Mouse (Mus musculus) MEL (cell line): Measurements from ENCODE around the gene Sycp2l. TPM values are rescaled to one million over a fixed set of nuclear protein-coding genes. Genes with fewer than 3 reads are reported as not detected.

Experiments
- DNase-seq: peaks from one replicate; pipeline ENCODE4 v3.0.0; 2011; ENCODE audit warnings: low read depth, low spot score
- H3K27ac ChIP-seq: 2 replicates; pipeline ENCODE4 v1.5.1; 2012; ENCODE audit warnings: low read depth, mild to moderate bottlenecking, control low read depth, low read length, moderate library complexity; ENCODE audit not compliant: control insufficient read depth
- H3K27me3 ChIP-seq, 2 experiments: fragments of 150-350 bp in 1 of 2; sonication (generic) in 1 of 2; 2 replicates each; pipeline ENCODE4 v1.6.1; 2012; ENCODE audit warnings: low read length in 2 of 2, mild to moderate bottlenecking in 2 of 2, improper control_type of control experiment in 1 of 2, moderate library complexity in 1 of 2; ENCODE audit not compliant: insufficient read depth in 2 of 2, control insufficient read depth in 1 of 2
- H3K36me3 ChIP-seq, 2 experiments: 2 replicates each; pipeline ENCODE4 v1.6.1; 2012 to 2014; ENCODE audit warnings: low read length in 2 of 2, improper control_type of control experiment in 1 of 2, inconsistent platforms in 1 of 2, mild to moderate bottlenecking in 1 of 2; ENCODE audit not compliant: insufficient read depth in 2 of 2, control insufficient read depth in 1 of 2
- H3K4me1 ChIP-seq, 2 experiments: fragments of 150-350 bp in 1 of 2; sonication (generic) in 1 of 2; 2 replicates each; pipeline ENCODE4 v1.6.1; 2012; ENCODE audit warnings: low read length in 2 of 2, improper control_type of control experiment in 1 of 2, mild to moderate bottlenecking in 1 of 2; ENCODE audit not compliant: insufficient read depth in 2 of 2, control insufficient read depth in 1 of 2
- H3K4me3 ChIP-seq, 2 experiments: fragments of 150-350 bp in 1 of 2; sonication (generic) in 1 of 2; 2 replicates each; pipeline ENCODE4 v1.5.1; 2012; ENCODE audit warnings: low read depth in 2 of 2, low read length in 2 of 2, mild to moderate bottlenecking in 2 of 2, moderate library complexity in 2 of 2, control low read depth in 1 of 2, improper control_type of control experiment in 1 of 2; ENCODE audit not compliant: control insufficient read depth in 1 of 2, insufficient read depth in 1 of 2
- H3K79me2 ChIP-seq: 2 replicates; pipeline ENCODE4 v1.6.1; 2012; ENCODE audit warnings: mild to moderate bottlenecking, low read length, moderate library complexity; ENCODE audit not compliant: control insufficient read depth, poor library complexity, insufficient read depth
- H3K9ac ChIP-seq: 2 replicates; pipeline ENCODE4 v1.6.1; 2012; ENCODE audit warnings: low read depth, mild to moderate bottlenecking, control low read depth, low read length, moderate library complexity; ENCODE audit not compliant: control insufficient read depth, poor library complexity, severe bottlenecking
- H3K9me3 ChIP-seq: fragments of 150-350 bp; sonication (generic); replicated peaks from 2 replicates; pipeline ENCODE4 v1.6.1; 2012; ENCODE audit warnings: mild to moderate bottlenecking, low read length, improper control_type of control experiment, moderate library complexity; ENCODE audit not compliant: insufficient read depth
- BHLHE40 ChIP-seq: IDR thresholded peaks from 2 replicates; pipeline ENCODE4 v1.6.1; 2012; ENCODE audit warnings: low read depth, mild to moderate bottlenecking, inconsistent platforms, low read length, improper control_type of control experiment, borderline replicate concordance
- CHD1 ChIP-seq: IDR thresholded peaks from 2 replicates; pipeline ENCODE4 v1.6.1; 2012; ENCODE audit warnings: low read depth, mild to moderate bottlenecking, inconsistent platforms, low read length, improper control_type of control experiment
- CHD2 ChIP-seq: IDR thresholded peaks from 2 replicates; pipeline ENCODE4 v1.6.1; 2011; ENCODE audit warnings: low read length, improper control_type of control experiment
- CTCF ChIP-seq, 3 experiments: IDR thresholded peaks in 2 of 3; conservative IDR thresholded peaks in 1 of 3; 2 replicates each; pipeline ENCODE4 v1.5.1; 2011 to 2012; ENCODE audit warnings: low read length in 3 of 3, low read depth in 2 of 3, mild to moderate bottlenecking in 2 of 3, improper control_type of control experiment in 1 of 3, inconsistent platforms in 1 of 3, mixed read lengths in 1 of 3, moderate library complexity in 1 of 3; ENCODE audit not compliant: control insufficient read depth in 1 of 3, insufficient read depth in 1 of 3, poor library complexity in 1 of 3, severe bottlenecking in 1 of 3
- ELF1 ChIP-seq: IDR thresholded peaks from 2 replicates; pipeline ENCODE4 v1.6.1; 2014; ENCODE audit warnings: low read depth, mild to moderate bottlenecking, inconsistent platforms, low read length, improper control_type of control experiment, moderate library complexity
- EP300 ChIP-seq, 2 experiments: IDR thresholded peaks; 2 replicates each; pipeline ENCODE4 v1.6.1; 2011; ENCODE audit warnings: improper control_type of control experiment in 2 of 2, low read length in 2 of 2, low read depth in 1 of 2, mild to moderate bottlenecking in 1 of 2
- ETS1 ChIP-seq: IDR thresholded peaks from 2 replicates; pipeline ENCODE4 v1.6.1; 2012; ENCODE audit warnings: low read depth, mild to moderate bottlenecking, inconsistent platforms, low read length, improper control_type of control experiment, moderate library complexity
- GABPA ChIP-seq: IDR thresholded peaks from 2 replicates; pipeline ENCODE4 v1.6.1; 2012; ENCODE audit warnings: low read depth, mild to moderate bottlenecking, inconsistent platforms, low read length, improper control_type of control experiment, moderate library complexity
- JUND ChIP-seq: IDR thresholded peaks from 2 replicates; pipeline ENCODE4 v1.6.1; 2011; ENCODE audit warnings: low read depth, mild to moderate bottlenecking, improper control_type of control experiment, low read length
- MAFK ChIP-seq: IDR thresholded peaks from 2 replicates; pipeline ENCODE4 v1.6.1; 2011; ENCODE audit warnings: low read depth, mild to moderate bottlenecking, low read length, improper control_type of control experiment, borderline replicate concordance
- MAZ ChIP-seq: IDR thresholded peaks from 2 replicates; pipeline ENCODE4 v1.6.1; 2012; ENCODE audit warnings: low read depth, mild to moderate bottlenecking, inconsistent platforms, low read length, improper control_type of control experiment
- MEF2A ChIP-seq: IDR thresholded peaks from 2 replicates; pipeline ENCODE4 v1.6.1; 2014; ENCODE audit warnings: low read depth, mild to moderate bottlenecking, inconsistent platforms, low read length, improper control_type of control experiment; ENCODE audit not compliant: poor library complexity, insufficient replicate concordance, severe bottlenecking; ENCODE audit errors: extremely low read depth
- MXI1 ChIP-seq: IDR thresholded peaks from 2 replicates; pipeline ENCODE4 v1.6.1; 2011; ENCODE audit warnings: mild to moderate bottlenecking, low read depth, low read length, improper control_type of control experiment
- MYB ChIP-seq: IDR thresholded peaks from 2 replicates; pipeline ENCODE4 v1.6.1; 2011; ENCODE audit warnings: mild to moderate bottlenecking, low read depth, low read length, improper control_type of control experiment
- MYC ChIP-seq: IDR thresholded peaks from 2 replicates; pipeline ENCODE4 v1.6.1; 2011; ENCODE audit warnings: low read depth, mild to moderate bottlenecking, low read length, improper control_type of control experiment, moderate library complexity
- POLR2AphosphoS2 ChIP-seq: IDR thresholded peaks from 2 replicates; pipeline ENCODE4 v1.6.1; 2011; ENCODE audit warnings: low read length, improper control_type of control experiment
- RAD21 ChIP-seq: IDR thresholded peaks from 2 replicates; pipeline ENCODE4 v1.6.1; 2011; ENCODE audit warnings: mild to moderate bottlenecking, low read depth, low read length, improper control_type of control experiment
- SMC3 ChIP-seq: IDR thresholded peaks from 2 replicates; pipeline ENCODE4 v1.6.1; 2011; ENCODE audit warnings: low read depth, low read length, improper control_type of control experiment
- UBTF ChIP-seq: IDR thresholded peaks from 2 replicates; pipeline ENCODE4 v1.6.1; 2012; ENCODE audit warnings: low read depth, mild to moderate bottlenecking, inconsistent platforms, low read length, improper control_type of control experiment, moderate library complexity, borderline replicate concordance; ENCODE audit not compliant: insufficient read depth
- ZNF384 ChIP-seq: IDR thresholded peaks from 2 replicates; pipeline ENCODE4 v1.6.1; 2012; ENCODE audit warnings: low read depth, mild to moderate bottlenecking, inconsistent platforms, low read length, improper control_type of control experiment
- polyA plus RNA-seq, 2 experiments: library from polyadenylated mRNA; stranded (reverse) in 1 of 2; unstranded in 1 of 2; fragments of >175 nt in 1 of 2; fragments of >200 nt in 1 of 2; gene quantifications; 2 replicates each; pipeline versions ENCODE4 v1.2.1 to v1.2.4; 2012; ENCODE audit warnings: low replicate concordance in 2 of 2, low read depth in 1 of 2; ENCODE audit not compliant: insufficient read length in 2 of 2, insufficient read depth in 1 of 2, missing spikeins in 1 of 2
- total RNA-seq: library from RNA; depleted of rRNA; stranded (reverse); fragments of 300-350 nt; gene quantifications from 2 replicates; pipeline ENCODE4 v1.2.3, GENCODE M21; 2012; rRNA removed

Sycp2l gene
- total RNA-seq: not detected in 2 replicates
- not detected for polyA plus RNA-seq

DNA sequence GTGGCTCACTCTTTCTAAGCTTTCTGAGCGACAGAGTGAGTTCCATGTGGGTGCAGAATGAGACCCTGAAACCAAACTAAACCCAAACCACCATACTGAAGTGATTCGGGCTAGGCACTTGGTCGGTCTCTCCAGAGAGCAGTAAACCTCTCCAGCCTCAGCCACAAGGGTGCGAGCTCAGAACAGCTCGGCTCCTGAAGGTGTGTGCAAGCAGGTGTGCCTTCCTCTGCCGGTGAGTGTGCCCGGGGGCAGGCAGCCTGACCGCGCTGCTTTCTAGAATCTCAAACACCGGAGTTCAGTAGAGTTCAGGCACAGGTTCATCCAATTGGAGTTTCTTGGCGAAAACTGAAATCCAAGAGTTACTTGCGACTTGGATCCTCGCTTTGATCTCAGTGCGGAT lies at the start of gene Sycp2l:
Gene Sycp2l, plus strand, starts transcription at position 368 of the 400 bp plus-strand sequence.
- H3K4me3 ChIP-seq: no peak within 1 kb of the TSS
- no peaks in the 10 kb centered on the region for H3K36me3 ChIP-seq
- no peak within 1 kb of the TSS for H3K9ac ChIP-seq
- DNase-seq: no peak
- H3K79me2 ChIP-seq: no peaks in the 10 kb centered on the region
- H3K27me3 ChIP-seq: peaks cover 4 to 8% of the 10 kb centered on the region in 2 experiments; a peak in 2 of 4 replicates
- H3K4me1 ChIP-seq: no peaks in the 10 kb centered on the region
- TF ChIP-seq RAD21: no peak
- TF ChIP-seq MXI1: no peak
- no peak for TF ChIP-seq MAZ
- TF ChIP-seq MYC: no peak
- TF ChIP-seq SMC3: no peak
- no peak for TF ChIP-seq BHLHE40
- TF ChIP-seq MYB: no peak
- no peak for TF ChIP-seq CHD1
- no peak for TF ChIP-seq EP300 (IDR thresholded peaks at IDR 0.05; ENCODE audit: low read depth in 1 of 2, low read length in 2 of 2)
- no peak for TF ChIP-seq ETS1
- no peak for TF ChIP-seq POLR2AphosphoS2
- no peak for TF ChIP-seq CTCF (IDR thresholded peaks at IDR 0.05 in 2 of 3, conservative IDR thresholded peaks at IDR 0.05 in 1 of 3; ENCODE audit: control insufficient read depth in 1 of 3, insufficient read depth in 1 of 3, low read depth in 2 of 3, low read length in 3 of 3, poor library complexity in 1 of 3, severe bottlenecking in 1 of 3)
- no peak for TF ChIP-seq ELF1
- TF ChIP-seq JUND: no peak
- TF ChIP-seq ZNF384: no peak
- no peak for TF ChIP-seq CHD2
- no peak within 1 kb of the TSS for H3K27ac ChIP-seq
- H3K9me3 ChIP-seq: no peaks in the 10 kb centered on the region

DNA sequence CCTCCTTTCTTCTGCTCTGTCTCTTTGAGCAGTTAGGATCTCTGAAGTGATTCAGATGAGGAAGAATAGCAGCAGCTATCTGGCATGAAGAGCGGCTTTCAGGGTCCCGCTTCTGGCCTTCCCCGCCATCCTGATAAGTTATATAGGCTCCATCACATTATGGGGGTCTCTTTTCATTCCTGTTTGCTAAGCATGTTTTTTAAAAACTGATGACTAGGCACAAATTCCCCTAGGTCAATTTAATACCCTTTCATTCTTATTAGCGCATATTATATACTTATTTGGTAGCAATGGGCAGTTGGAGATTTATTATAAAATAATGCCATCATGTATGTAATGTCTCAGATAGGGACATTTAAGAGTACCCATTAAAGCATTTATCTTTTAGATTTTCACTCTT lies 46.5 kb upstream of the Sycp2l start:
- no peak for TF ChIP-seq UBTF
- no peak for TF ChIP-seq MEF2A
- TF ChIP-seq GABPA: no peak
- TF ChIP-seq MAFK: 0 out of 2 replicates have a peak, but pooled peaks have one; percentile 33
- no peaks in the 10 kb centered on the region for H3K9me3 ChIP-seq

More for the DNA sequence above, 46.5 kb upstream of the Sycp2l start:
- Histone ChIP-seq H3K36me3 (no peaks in the 10 kb centered on the region), H3K27ac (no peak overlapping the region), H3K4me3 (no peak overlapping the region), H3K9ac (no peak overlapping the region), H3K27me3 (peaks cover 0 to under 1% of the 10 kb centered on the region in 2 experiments; a peak in 3 of 4 replicates), H3K79me2 (no peaks in the 10 kb centered on the region), H3K4me1 (no peaks in the 10 kb centered on the region)
- no peak for DNase-seq
